Mouse (Mus musculus) heart, postnatal 0 days (tissue): ENCODE measurements around the gene Leo1.

Source experiments
- CTCF ChIP-seq: IDR thresholded peaks from 2 replicates; pipeline ENCODE4 v1.5.1; 2016; ENCODE audit warnings: antibody characterized with exemption, control low read depth, low read depth
- EP300 ChIP-seq: IDR thresholded peaks from 2 replicates; pipeline ENCODE4 v1.6.1; 2016; ENCODE audit warnings: antibody characterized with exemption, low read depth

DNA sequence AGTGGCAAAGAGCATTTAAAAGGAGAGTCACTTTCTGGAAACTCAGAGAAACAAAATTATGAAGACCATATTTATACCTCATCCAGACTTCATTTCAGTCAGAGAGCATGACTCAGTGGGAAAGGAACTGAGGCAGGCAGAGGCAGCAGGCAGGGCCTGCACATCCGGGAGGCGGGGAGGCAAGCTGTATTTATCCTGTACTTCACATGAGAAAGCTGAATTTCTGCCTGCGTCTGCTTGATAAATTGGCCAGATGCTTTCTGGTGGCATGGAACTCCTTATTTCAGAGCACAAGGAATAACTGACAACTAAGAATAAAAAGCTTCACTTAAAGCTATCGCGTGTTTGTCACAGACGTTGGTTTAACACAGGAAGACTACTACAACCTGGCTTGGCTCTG is 63.0 kb downstream of the Leo1 start:
- no peak for TF ChIP-seq CTCF
- no peak for TF ChIP-seq EP300
